Mouse (Mus musculus) hindbrain, postnatal 0 days (tissue): ENCODE measurements at regions not wholly inside any gene's neighbourhood (a gene's known extent, or its start where the extent isn't known, plus 50 kb on each side); places are given as distances from the start of the nearest gene placed in this dataset.
A peak's percentile ranks its signal among the peaks of the same experiment; 100 is the strongest.

Experiments
- ATAC-seq: fragments of 200-750 bp; cut with Nextera tagmentation; 2 replicates; pipeline ENCODE4 v1.8.0; 2017; ENCODE audit warnings: mild to moderate bottlenecking, moderate TSS enrichment, moderate library complexity
- DNase-seq: peaks from one replicate; pipeline ENCODE4 v3.0.0-alpha.2; 2015; ENCODE audit warnings: low spot score
- H3K27ac ChIP-seq: fragments of 300-500 bp; sonication (generic); 2 replicates; pipeline ENCODE4 v1.5.1; 2014; ENCODE audit warnings: mild to moderate bottlenecking
- H3K27me3 ChIP-seq: fragments of 300-500 bp; sonication (generic); 2 replicates; pipeline ENCODE4 v1.6.1; 2014; ENCODE audit warnings: low read length, mixed read lengths; ENCODE audit not compliant: insufficient read depth
- H3K36me3 ChIP-seq: fragments of 300-500 bp; sonication (generic); 2 replicates; pipeline ENCODE4 v1.6.1; 2014; ENCODE audit warnings: low read length, mixed read lengths; ENCODE audit not compliant: insufficient read depth
- H3K4me1 ChIP-seq: fragments of 300-500 bp; sonication (generic); 2 replicates; pipeline ENCODE4 v1.6.1; 2014; ENCODE audit warnings: antibody characterized with exemption, low read length, mixed read lengths; ENCODE audit not compliant: insufficient read depth
- H3K4me2 ChIP-seq: fragments of 300-500 bp; sonication (generic); 2 replicates; pipeline ENCODE4 v1.6.1; 2014; ENCODE audit warnings: low read depth, mild to moderate bottlenecking, low read length, moderate library complexity, mixed read lengths
- H3K4me3 ChIP-seq: fragments of 300-500 bp; sonication (generic); 2 replicates; pipeline ENCODE4 v1.5.1; 2014; ENCODE audit warnings: low read length
- H3K9ac ChIP-seq: fragments of 300-500 bp; sonication (generic); replicated peaks from 2 replicates; pipeline ENCODE4 v1.6.1; 2014; ENCODE audit warnings: mild to moderate bottlenecking, low read length, moderate library complexity, mixed read lengths
- H3K9me3 ChIP-seq: fragments of 300-500 bp; sonication (generic); 2 replicates; pipeline ENCODE4 v1.6.1; 2016; ENCODE audit warnings: low read length, mixed read lengths
- CTCF ChIP-seq: IDR thresholded peaks from 2 replicates; pipeline ENCODE4 v1.5.1; 2016; ENCODE audit warnings: antibody characterized with exemption, control low read depth, low read depth
- WGBS: fragments of 180-500 bp; shearing (Covaris S2); extraction: QIAGEN DNeasy Blood & Tissue Kit; methylation state at CpG from one replicate; pipeline ENCODE4 v1.1.7; 2014; 5-methylcytosine and 5-hydroxymethylcytosine counted together

GRCm38 (mm10) chr6:103378047-103378446, 132.3 kb upstream of the Chl1 start:
- TF ChIP-seq CTCF: no peak
- Histone ChIP-seq H3K4me2 (no peak overlapping the region), H3K36me3 (no peaks in the 10 kb centered on the region), H3K27me3 (no peaks in the 10 kb centered on the region), H3K9me3 (no peaks in the 10 kb centered on the region), H3K4me1 (no peaks in the 10 kb centered on the region), H3K27ac (no peak overlapping the region), H3K4me3 (no peak overlapping the region), H3K9ac (no peak overlapping the region)
- no peak for ATAC-seq
- no peak for DNase-seq

GRCm38 (mm10) chr6:103381030-103381429, 129.4 kb upstream of the Chl1 start:
- TF ChIP-seq CTCF: no peak
- H3K36me3 ChIP-seq: no peaks in the 10 kb centered on the region
- no peak overlapping the region for H3K9ac ChIP-seq
- peak overlapping the region; percentile 28; the same call in 1 of the 2 replicates for H3K27ac ChIP-seq
- no peak overlapping the region for H3K4me2 ChIP-seq
- H3K4me3 ChIP-seq: no peak overlapping the region
- DNase-seq (peak; percentile 69), ATAC-seq (peak; percentile 67)
- 6% methylated on average over 1 of the region's 1 CpGs for WGBS
- H3K27me3 ChIP-seq: no peaks in the 10 kb centered on the region
- H3K4me1 ChIP-seq: no peaks in the 10 kb centered on the region
- H3K9me3 ChIP-seq: no peaks in the 10 kb centered on the region

GRCm38 (mm10) chr6:103381930-103382329, 128.5 kb upstream of the Chl1 start:
- Histone ChIP-seq H3K9ac (no peak overlapping the region), H3K4me3 (no peak overlapping the region), H3K27ac (no peak overlapping the region), H3K4me2 (no peak overlapping the region), H3K4me1 (no peaks in the 10 kb centered on the region), H3K27me3 (no peaks in the 10 kb centered on the region), H3K9me3 (no peaks in the 10 kb centered on the region), H3K36me3 (no peaks in the 10 kb centered on the region)
- no peak for ATAC-seq
- no peak for TF ChIP-seq CTCF
- whole genome bisulfite sequencing: 56% methylated on average over 2 of the region's 2 CpGs
- no peak for DNase-seq

GRCm38 (mm10) chr6:103386591-103386990, 123.8 kb upstream of the Chl1 start:
- TF ChIP-seq CTCF: no peak
- H3K9ac ChIP-seq: no peak overlapping the region
- no peak overlapping the region for H3K4me2 ChIP-seq
- no peak for DNase-seq
- ATAC-seq: no peak
- H3K27ac ChIP-seq: no peak overlapping the region
- no peaks in the 10 kb centered on the region for H3K4me1 ChIP-seq
- no peaks in the 10 kb centered on the region for H3K9me3 ChIP-seq
- WGBS: 52% methylated on average over 4 of the region's 4 CpGs
- H3K27me3 ChIP-seq: no peaks in the 10 kb centered on the region
- no peaks in the 10 kb centered on the region for H3K36me3 ChIP-seq
- H3K4me3 ChIP-seq: no peak overlapping the region

GRCm38 (mm10) chr6:103405961-103406360, 104.4 kb upstream of the Chl1 start:
- no peak overlapping the region for H3K4me3 ChIP-seq
- ATAC-seq: no peak
- no peak for DNase-seq
- H3K27ac ChIP-seq: no peak overlapping the region
- H3K36me3 ChIP-seq: no peaks in the 10 kb centered on the region
- no peak for TF ChIP-seq CTCF
- H3K9ac ChIP-seq: no peak overlapping the region
- H3K4me2 ChIP-seq: no peak overlapping the region
- H3K9me3 ChIP-seq: no peaks in the 10 kb centered on the region
- H3K4me1 ChIP-seq: no peaks in the 10 kb centered on the region
- no peaks in the 10 kb centered on the region for H3K27me3 ChIP-seq

GRCm38 (mm10) chr6:103414888-103415287, 95.5 kb upstream of the Chl1 start:
- no peak overlapping the region for H3K27ac ChIP-seq
- TF ChIP-seq CTCF: no peak
- H3K9ac ChIP-seq: no peak overlapping the region
- no peaks in the 10 kb centered on the region for H3K36me3 ChIP-seq
- no peaks in the 10 kb centered on the region for H3K9me3 ChIP-seq
- 76% methylated on average over 2 of the region's 2 CpGs for WGBS
- H3K4me1 ChIP-seq: no peaks in the 10 kb centered on the region
- no peaks in the 10 kb centered on the region for H3K27me3 ChIP-seq
- DNase-seq (no peak), ATAC-seq (no peak)
- no peak overlapping the region for H3K4me2 ChIP-seq
- no peak overlapping the region for H3K4me3 ChIP-seq

GRCm38 (mm10) chr6:103421013-103421933, 89.1 kb upstream of the Chl1 start:
- 15% methylated on average over 1 of the region's 1 CpGs for WGBS
- no peaks in the 10 kb centered on the region for H3K9me3 ChIP-seq
- no peaks in the 10 kb centered on the region for H3K36me3 ChIP-seq
- H3K27me3 ChIP-seq: no peaks in the 10 kb centered on the region
- DNase-seq: peak; percentile 15
- TF ChIP-seq CTCF: no peak
- no peak overlapping the region for H3K4me2 ChIP-seq
- no peaks in the 10 kb centered on the region for H3K4me1 ChIP-seq
- H3K27ac ChIP-seq: no peak overlapping the region
- H3K4me3 ChIP-seq: no peak overlapping the region
- no peak for ATAC-seq
- no peak overlapping the region for H3K9ac ChIP-seq
